In genomic region chr9:62040008-62040608, GRCm38 (mm10) we compare ENCODE assay signal across 8 mouse cellular contexts. TPM values are rescaled to one million over a fixed set of nuclear protein-coding genes. Genes with fewer than 3 reads are reported as not detected.
DNase-seq lines count a peak whose midpoint lies in the region; ATAC-seq and TF ChIP-seq lines count a peak whose summit lies in the region.

No protein-coding gene starts in this region.

- H3K4me2 ChIP-seq in hindbrain, postnatal 0 days (ENCODE audit: low read depth, low read length): peak overlapping the region; percentile 21; the same call in 1 of the 2 replicates

- no peak overlapping the region for H3K9ac ChIP-seq in hindbrain, postnatal 0 days (replicated peaks; ENCODE audit: low read length)

- no peaks in the 10 kb centered on the region for H3K27me3 ChIP-seq in hindbrain, postnatal 0 days (ENCODE audit: insufficient read depth, low read length)

- peak; percentile 93 for TF ChIP-seq CTCF in gastrocnemius, adult 2 months (IDR thresholded peaks at IDR 0.05)
- TF ChIP-seq CTCF in hindbrain, postnatal 0 days (IDR thresholded peaks at IDR 0.05; ENCODE audit: low read depth): peak; percentile 97

- no peaks in the 10 kb centered on the region for H3K36me3 ChIP-seq in hindbrain, postnatal 0 days (ENCODE audit: insufficient read depth, low read length)

- H3K9me3 ChIP-seq in hindbrain, postnatal 0 days (ENCODE audit: low read length): no peaks in the 10 kb centered on the region

- DNase-seq in NIH3T3 (ENCODE audit: low read depth): peak; percentile 91
- peak; percentile 94 to 97 for DNase-seq in cerebellum, postnatal 25 days
- DNase-seq in gastrocnemius, adult 2 months: peak; percentile 91
- DNase-seq in hindbrain, postnatal 0 days (ENCODE audit: low spot score): peak; percentile 93
- DNase-seq in left cerebral cortex, adult 8-10 months (ENCODE audit: low spot score in 2 of 2): peak; percentile 65 to 81
- peak; percentile 88 to 94 for DNase-seq in right cerebral cortex, postnatal 10 days (ENCODE audit: low spot score in 2 of 2)
- peak; percentile 90 for DNase-seq in urinary bladder, postnatal 14 days (ENCODE audit: low spot score)

- H3K4me3 ChIP-seq in gastrocnemius, adult 2 months: no peak overlapping the region
- H3K4me3 ChIP-seq in hindbrain, postnatal 0 days (ENCODE audit: low read length): no peak overlapping the region

- H3K4me1 ChIP-seq in hindbrain, postnatal 0 days (ENCODE audit: insufficient read depth, low read length): no peaks in the 10 kb centered on the region

- peak; percentile 83 for ATAC-seq in hindbrain, postnatal 0 days
- peak; percentile 96 for ATAC-seq in megakaryocyte progenitor cell, adult 5-6 weeks (replicated peaks; ENCODE audit: poor library complexity)

- H3K27ac ChIP-seq in gastrocnemius, adult 2 months: no peak overlapping the region
- no peak overlapping the region for H3K27ac ChIP-seq in hindbrain, postnatal 0 days

- intact Hi-C loops in gastrocnemius, adult 2 months (cut with DNase I): loop anchor here (1.0 kb wide), 2 partner anchors 82 to 204 kb away; partner anchors contain the start of gene Glce

- 6% methylated on average over 20 of the region's 20 CpGs for WGBS in hindbrain, postnatal 0 days

RNA-seq across cellular contexts. Expression of gene Paqr5, which starts 13.5 kb away (rescaled TPM):
- not detected for total RNA-seq in gastrocnemius, adult 2 months (2021)
- total RNA-seq in hindbrain, postnatal 0 days (2014; rRNA removed): 0.16 and 1.0 TPM in 2 replicates
- 0.80 and 1.0 TPM in 2 replicates for polyA plus RNA-seq in hindbrain, postnatal 0 days (2015; fragmentation: Nextera tagmentation; extraction: Ambion mirVana)
- 1 to 10 TPM; 3.8 to 5.7 (median 5.2) TPM for total RNA-seq in left cerebral cortex, adult 8-10 months (2022)
- total RNA-seq in megakaryocyte progenitor cell, adult 5-6 weeks (2015): 0.20 and 0.74 TPM in 2 replicates
- 0.68 and 1.7 TPM in 2 replicates for total RNA-seq in megakaryocyte progenitor cell, adult 5-6 weeks (2017)
